Mouse (Mus musculus) hindbrain, embryonic 13.5 days (tissue): Measurements from ENCODE around the gene Anapc5. TPM values are rescaled to one million over a fixed set of nuclear protein-coding genes. Genes with fewer than 3 reads are reported as not detected.
A peak's percentile ranks its signal among the peaks of the same experiment; 100 is the strongest.

Experiments
- ATAC-seq: fragments of 200-750 bp; cut with Nextera tagmentation; 2 replicates; pipeline ENCODE4 v1.8.0; 2017; ENCODE audit warnings: moderate TSS enrichment; ENCODE audit not compliant: low FRiP score
- H3K27ac ChIP-seq: fragments of 300-500 bp; sonication (generic); 2 replicates; pipeline ENCODE4 v1.5.1; 2015; ENCODE audit warnings: inconsistent platforms, mild to moderate bottlenecking, moderate library complexity
- H3K27me3 ChIP-seq: fragments of 300-500 bp; sonication (generic); 2 replicates; pipeline ENCODE4 v1.6.1; 2015; ENCODE audit warnings: mild to moderate bottlenecking, inconsistent platforms
- H3K36me3 ChIP-seq: fragments of 300-500 bp; sonication (generic); 2 replicates; pipeline ENCODE4 v1.6.1; 2015; ENCODE audit warnings: mild to moderate bottlenecking, inconsistent platforms
- H3K4me1 ChIP-seq: fragments of 300-500 bp; sonication (generic); replicated peaks from 2 replicates; pipeline ENCODE4 v1.6.1; 2015; ENCODE audit warnings: inconsistent platforms
- H3K4me2 ChIP-seq: fragments of 300-500 bp; sonication (generic); 2 replicates; pipeline ENCODE4 v1.6.1; 2015; ENCODE audit warnings: inconsistent platforms, mild to moderate bottlenecking, moderate library complexity
- H3K4me3 ChIP-seq: fragments of 300-500 bp; sonication (generic); 2 replicates; pipeline ENCODE4 v1.5.1; 2015; ENCODE audit warnings: mild to moderate bottlenecking, inconsistent platforms
- H3K9ac ChIP-seq: fragments of 300-500 bp; sonication (generic); 2 replicates; pipeline ENCODE4 v1.6.1; 2015; ENCODE audit warnings: mild to moderate bottlenecking, inconsistent platforms
- H3K9me3 ChIP-seq: fragments of 300-500 bp; sonication (generic); 2 replicates; pipeline ENCODE4 v1.6.1; 2016; ENCODE audit warnings: inconsistent platforms
- WGBS: fragments of 180-500 bp; shearing (Covaris S2); methylation state at CpG from one replicate; pipeline ENCODE4 v1.1.7; 2015; 5-methylcytosine and 5-hydroxymethylcytosine counted together
- polyA plus RNA-seq: library from polyadenylated mRNA; unstranded; fragments of >200 nt; fragmentation: Nextera tagmentation; extraction: Ambion mirVana; gene quantifications from 2 replicates; pipeline ENCODE4 v1.2.1, GENCODE M21; 2015

The Anapc5 gene
- 518 and 521 TPM in 2 replicates for polyA plus RNA-seq

DNA sequence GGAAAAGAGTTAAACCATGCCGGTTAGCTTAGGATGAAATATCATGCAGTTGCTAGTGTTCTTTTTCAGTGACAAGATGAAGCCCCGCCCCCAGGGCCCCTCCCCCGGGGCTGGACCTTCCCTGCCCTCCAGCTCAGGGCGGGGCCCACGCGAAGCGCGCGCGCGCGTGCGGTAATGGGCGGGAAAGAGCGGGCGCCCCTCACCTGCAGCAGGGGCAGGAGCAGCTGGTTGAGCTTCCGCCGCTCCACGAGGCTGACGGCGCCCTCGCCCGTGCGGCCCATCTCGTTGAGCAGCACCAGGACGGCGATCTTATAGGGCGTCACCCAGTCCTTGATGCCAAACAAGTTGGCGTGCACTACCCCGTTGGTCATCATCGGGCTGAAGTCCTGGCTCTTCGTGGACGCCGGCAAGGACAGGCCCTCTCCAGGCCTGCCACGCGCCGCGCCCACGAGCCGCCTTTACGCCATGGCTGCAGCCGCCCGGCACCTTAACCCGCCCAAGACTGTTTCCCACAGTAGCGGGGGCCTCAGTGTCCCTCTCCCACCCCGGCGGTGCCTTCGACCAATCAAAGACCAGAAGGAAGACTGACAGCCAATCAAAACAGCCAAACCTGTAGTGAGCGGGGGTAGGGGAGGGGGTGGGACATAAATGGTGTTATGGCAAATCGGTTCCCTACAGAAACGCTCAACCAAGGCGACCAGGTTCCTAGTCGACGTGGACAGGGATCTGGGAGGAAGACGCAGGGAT, at the start of gene Anapc5:
Anapc5 (minus strand) TSS at position 563 of the 747 bp plus-strand sequence.
- WGBS = under 1% methylated on average over 55 of the region's 55 CpGs
- H3K9ac ChIP-seq = peak within 1 kb of the TSS; percentile 90
- peaks cover 19% of the 10 kb centered on the region for H3K4me1 ChIP-seq
- H3K4me3 ChIP-seq = peak within 1 kb of the TSS; percentile 75
- peak within 1 kb of the TSS; percentile 97 for H3K27ac ChIP-seq
- H3K36me3 ChIP-seq = peaks cover 27% of the 10 kb centered on the region
- H3K9me3 ChIP-seq = no peaks in the 10 kb centered on the region
- H3K4me2 ChIP-seq = peak within 1 kb of the TSS; percentile 69
- ATAC-seq = peak; percentile 99
- H3K27me3 ChIP-seq = no peaks in the 10 kb centered on the region

GRCm38 (mm10) chr5:122863053-122863452, 41.9 kb upstream of the Anapc5 start:
- Histone ChIP-seq H3K27ac (no peak overlapping the region), H3K36me3 (peaks cover 58% of the 10 kb centered on the region), H3K9me3 (no peaks in the 10 kb centered on the region), H3K4me1 (no peaks in the 10 kb centered on the region), H3K9ac (no peak overlapping the region), H3K4me3 (no peak overlapping the region), H3K4me2 (no peak overlapping the region), H3K27me3 (no peaks in the 10 kb centered on the region)
- WGBS = 99% methylated on average over 2 of the region's 2 CpGs
- ATAC-seq = no peak

GRCm38 (mm10) chr5:122855858-122856257, 34.7 kb upstream of the Anapc5 start:
- H3K36me3 ChIP-seq = no peaks in the 10 kb centered on the region
- WGBS = 86% methylated on average over 3 of the region's 3 CpGs

GRCm38 (mm10) chr5:122852611-122853010, 31.5 kb upstream of the Anapc5 start:
- no peaks in the 10 kb centered on the region for H3K27me3 ChIP-seq
- no peak overlapping the region for H3K27ac ChIP-seq
- WGBS = 96% methylated on average over 2 of the region's 2 CpGs
- H3K4me1 ChIP-seq = peaks cover 31% of the 10 kb centered on the region
- no peaks in the 10 kb centered on the region for H3K36me3 ChIP-seq
- no peak overlapping the region for H3K4me2 ChIP-seq
- no peak overlapping the region for H3K9ac ChIP-seq
- no peaks in the 10 kb centered on the region for H3K9me3 ChIP-seq
- H3K4me3 ChIP-seq = no peak overlapping the region
- ATAC-seq = no peak

More at GRCm38 (mm10) chr5:122855858-122856257, 34.7 kb upstream of the Anapc5 start:
- Histone ChIP-seq H3K27me3 (no peaks in the 10 kb centered on the region), H3K27ac (no peak overlapping the region), H3K4me2 (no peak overlapping the region), H3K4me1 (peaks cover 14% of the 10 kb centered on the region), H3K9me3 (no peaks in the 10 kb centered on the region), H3K4me3 (no peak overlapping the region), H3K9ac (no peak overlapping the region)
- no peak for ATAC-seq

DNA sequence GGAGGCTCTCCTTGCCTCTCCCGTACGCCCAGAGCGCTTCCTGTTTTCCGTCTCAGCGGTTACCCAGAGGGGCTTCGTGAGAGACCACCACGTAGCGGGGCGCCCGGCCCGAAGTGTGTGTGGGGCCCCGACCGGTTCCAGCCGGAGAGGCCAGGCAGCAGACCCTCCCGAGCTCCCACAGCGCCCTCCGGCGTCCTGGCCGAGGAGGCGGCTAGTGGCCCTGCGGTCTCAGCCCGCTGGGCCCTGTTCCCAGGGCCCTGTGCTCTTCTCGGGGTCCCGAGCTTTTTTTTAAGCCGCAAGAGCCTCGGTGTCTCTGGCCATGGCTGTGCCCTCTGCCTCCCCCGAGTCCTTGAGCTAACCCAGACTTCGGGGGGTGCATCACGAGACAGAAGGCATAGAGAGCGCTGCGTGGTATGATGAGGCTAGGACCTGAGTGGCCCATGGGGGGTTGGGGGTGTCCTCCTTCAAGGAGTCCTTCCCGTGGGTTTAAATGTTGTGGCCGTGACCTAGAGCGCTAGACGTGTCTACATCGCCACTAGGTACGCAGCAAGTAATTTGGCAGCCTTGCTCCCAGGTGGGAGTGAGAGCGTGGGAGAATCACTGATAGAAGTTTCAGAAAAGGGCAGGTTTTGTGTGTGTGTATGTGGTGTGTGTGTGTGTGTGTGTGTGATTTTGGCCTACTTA, 29.3 kb upstream of the Anapc5 start:
- peak overlapping the region; percentile 99 for H3K9ac ChIP-seq
- peak overlapping the region; percentile 90 for H3K4me3 ChIP-seq
- H3K27ac ChIP-seq = peak overlapping the region; percentile 97
- peaks cover 31% of the 10 kb centered on the region for H3K4me1 ChIP-seq
- no peaks in the 10 kb centered on the region for H3K27me3 ChIP-seq
- peak; percentile 89 for ATAC-seq
- no peaks in the 10 kb centered on the region for H3K9me3 ChIP-seq
- no peaks in the 10 kb centered on the region for H3K36me3 ChIP-seq
- peak overlapping the region; percentile 93 for H3K4me2 ChIP-seq
- under 1% methylated on average over 38 of the region's 38 CpGs for WGBS

- no peaks in the 10 kb centered on the region for H3K36me3 ChIP-seq
- ATAC-seq = peak; percentile 99
- peak within 1 kb of the TSS; percentile 99 for H3K9ac ChIP-seq
- peak within 1 kb of the TSS; percentile 97 for H3K27ac ChIP-seq
- H3K27me3 ChIP-seq = no peaks in the 10 kb centered on the region
- H3K4me1 ChIP-seq = peaks cover 31% of the 10 kb centered on the region
- H3K9me3 ChIP-seq = no peaks in the 10 kb centered on the region
- peak within 1 kb of the TSS; percentile 90 for H3K4me3 ChIP-seq
- peak within 1 kb of the TSS; percentile 93 for H3K4me2 ChIP-seq
- 1% methylated on average over 58 of the region's 61 CpGs for WGBS
These were observed 28.6 kb upstream of the Anapc5 start, which contains the start of gene Rnf34 for GRCm38 (mm10) chr5:122849521-122850318. Rnf34 (plus strand) TSS chr5:122850048.

GRCm38 (mm10) chr5:122843799-122844198, 22.7 kb upstream of the Anapc5 start:
- no peak overlapping the region for H3K27ac ChIP-seq
- H3K9me3 ChIP-seq = no peaks in the 10 kb centered on the region
- 91% methylated on average over 5 of the region's 5 CpGs for WGBS
- peaks cover 6% of the 10 kb centered on the region for H3K4me1 ChIP-seq
- no peak overlapping the region for H3K9ac ChIP-seq
- ATAC-seq = no peak
- no peaks in the 10 kb centered on the region for H3K27me3 ChIP-seq
- H3K36me3 ChIP-seq = no peaks in the 10 kb centered on the region
- no peak overlapping the region for H3K4me2 ChIP-seq
- no peak overlapping the region for H3K4me3 ChIP-seq

DNA sequence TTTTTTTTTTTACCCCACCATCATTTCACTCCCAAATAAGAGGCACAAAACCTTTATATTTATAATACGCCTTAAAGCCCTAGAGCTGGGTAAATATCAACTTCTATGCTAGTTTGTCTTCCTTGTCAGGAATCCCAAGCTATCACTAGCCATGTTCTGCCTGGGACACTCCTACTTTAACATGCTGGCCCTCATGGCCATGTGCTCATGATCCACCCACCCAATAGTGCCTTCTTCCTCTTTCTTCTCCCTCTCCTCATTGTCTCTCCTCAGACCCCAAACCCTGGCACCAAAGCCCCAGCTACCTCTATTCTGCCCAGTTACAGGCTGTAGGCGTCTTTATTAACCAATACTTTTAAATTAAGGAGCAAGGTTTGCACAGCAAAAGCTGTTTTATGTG, 20.0 kb upstream of the Anapc5 start:
- no peak for ATAC-seq
- H3K27ac ChIP-seq = no peak overlapping the region
- no peaks in the 10 kb centered on the region for H3K27me3 ChIP-seq
- 90% methylated on average over 2 of the region's 2 CpGs for WGBS
- H3K36me3 ChIP-seq = no peaks in the 10 kb centered on the region
- H3K4me2 ChIP-seq = no peak overlapping the region
- no peaks in the 10 kb centered on the region for H3K4me1 ChIP-seq
- no peak overlapping the region for H3K4me3 ChIP-seq
- H3K9me3 ChIP-seq = no peaks in the 10 kb centered on the region
- no peak overlapping the region for H3K9ac ChIP-seq

GRCm38 (mm10) chr5:122832996-122833395, 11.9 kb upstream of the Anapc5 start:
- Histone ChIP-seq H3K27me3 (no peaks in the 10 kb centered on the region), H3K27ac (no peak overlapping the region), H3K36me3 (no peaks in the 10 kb centered on the region), H3K9me3 (no peaks in the 10 kb centered on the region), H3K9ac (no peak overlapping the region), H3K4me3 (no peak overlapping the region), H3K4me1 (no peaks in the 10 kb centered on the region), H3K4me2 (no peak overlapping the region)
- ATAC-seq = no peak
- WGBS = 85% methylated on average over 10 of the region's 10 CpGs

DNA sequence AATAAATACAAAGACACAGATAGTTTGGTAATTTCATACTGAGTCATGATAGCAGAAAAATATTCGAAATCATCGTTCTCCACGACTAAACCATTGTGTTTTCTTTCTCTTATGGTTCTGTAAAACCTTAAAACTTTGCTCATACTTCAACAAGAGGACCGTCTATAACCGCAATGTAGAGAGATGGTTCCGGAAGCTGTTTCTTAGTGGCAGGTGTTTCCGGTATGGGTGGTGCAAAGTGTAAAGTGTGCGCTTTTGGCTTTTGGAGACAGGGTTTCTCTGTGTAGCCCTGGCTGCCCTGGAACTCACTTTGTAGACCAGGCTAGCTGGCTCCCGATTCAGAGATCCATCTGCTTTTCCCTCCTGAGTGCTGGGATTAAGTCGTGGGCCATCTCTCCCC, 11.4 kb upstream of the Anapc5 start:
- H3K27me3 ChIP-seq = no peaks in the 10 kb centered on the region
- no peak overlapping the region for H3K4me3 ChIP-seq
- WGBS = 88% methylated on average over 10 of the region's 10 CpGs
- no peak overlapping the region for H3K4me2 ChIP-seq
- no peak overlapping the region for H3K9ac ChIP-seq
- no peaks in the 10 kb centered on the region for H3K9me3 ChIP-seq
- ATAC-seq = no peak
- H3K27ac ChIP-seq = no peak overlapping the region
- no peaks in the 10 kb centered on the region for H3K36me3 ChIP-seq
- H3K4me1 ChIP-seq = no peaks in the 10 kb centered on the region

- no peak overlapping the region for H3K9ac ChIP-seq
- no peaks in the 10 kb centered on the region for H3K27me3 ChIP-seq
- 81% methylated on average over 8 of the region's 8 CpGs for WGBS
- H3K4me3 ChIP-seq = no peak overlapping the region
- H3K4me2 ChIP-seq = no peak overlapping the region
- H3K27ac ChIP-seq = no peak overlapping the region
- no peak for ATAC-seq
- no peaks in the 10 kb centered on the region for H3K36me3 ChIP-seq
- no peaks in the 10 kb centered on the region for H3K9me3 ChIP-seq
- H3K4me1 ChIP-seq = peaks cover 3% of the 10 kb centered on the region
These were observed 4.0 kb upstream of the Anapc5 start for GRCm38 (mm10) chr5:122825099-122825498.

DNA sequence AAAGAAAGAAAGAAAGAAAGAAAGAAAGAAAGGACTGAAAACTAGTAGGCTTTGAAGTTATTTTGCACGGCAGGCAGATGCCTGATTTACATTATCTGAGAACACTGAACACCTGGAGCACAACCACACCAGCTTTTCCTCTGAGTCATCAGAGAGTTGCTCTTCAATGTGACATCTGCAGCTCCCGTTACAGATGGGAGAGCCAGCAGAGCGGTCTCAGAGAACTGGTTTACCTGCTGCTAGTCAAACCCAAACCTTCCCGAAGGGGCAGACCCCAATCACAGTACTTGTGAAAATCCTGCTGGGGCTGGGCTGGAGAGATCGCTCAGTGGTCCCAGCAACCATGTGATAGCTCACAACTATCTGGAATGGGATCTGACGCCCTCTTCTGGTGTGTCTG, 3.3 kb upstream of the Anapc5 start:
- no peak overlapping the region for H3K4me3 ChIP-seq
- no peak for ATAC-seq
- WGBS = 69% methylated on average over 6 of the region's 6 CpGs
- H3K9me3 ChIP-seq = no peaks in the 10 kb centered on the region
- H3K4me1 ChIP-seq = peaks cover 9% of the 10 kb centered on the region
- H3K27ac ChIP-seq = no peak overlapping the region
- H3K4me2 ChIP-seq = no peak overlapping the region
- no peak overlapping the region for H3K9ac ChIP-seq
- H3K27me3 ChIP-seq = no peaks in the 10 kb centered on the region
- no peaks in the 10 kb centered on the region for H3K36me3 ChIP-seq
